Mouse (Mus musculus): ENCODE data around the gene Mrpl37. TPM values are rescaled to one million over a fixed set of nuclear protein-coding genes. Genes with fewer than 3 reads are reported as not detected.

Mrpl37 gene
- polyA plus RNA-seq, 1 experiment from 2014 or later: 93.2 TPM

DNA sequence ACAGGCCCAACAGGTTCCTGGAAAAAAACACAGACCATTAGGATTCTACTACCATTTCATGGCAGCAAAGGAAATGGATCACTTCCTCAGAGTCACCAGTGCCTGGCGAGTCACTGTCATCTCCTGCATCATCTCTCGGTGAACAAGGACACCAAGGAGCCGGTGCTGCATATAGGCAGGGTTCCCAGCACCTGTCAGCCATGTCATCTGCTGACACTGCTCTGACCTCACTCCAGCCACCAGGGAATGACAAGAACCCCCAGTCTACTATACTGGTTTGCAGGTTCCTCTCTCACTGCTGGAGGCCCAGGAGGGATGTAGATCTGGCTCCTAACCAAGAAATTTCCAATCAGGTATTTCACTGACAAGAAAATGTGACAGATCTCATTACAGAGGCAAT is 10.6 kb downstream of the Mrpl37 start:
- Histone ChIP-seq H3K4me2 (ENCODE audit: low read depth, low read length) (no peak overlapping the region), H3K9me3 (ENCODE audit: control insufficient read depth, low read length) (no peaks in the 10 kb centered on the region), H3K27me3 (ENCODE audit: control insufficient read depth, insufficient read depth, low read depth, low read length) (no peaks in the 10 kb centered on the region), H3K27ac (ENCODE audit: low read length) (no peak overlapping the region), H3K36me3 (ENCODE audit: control insufficient read depth, insufficient read depth, low read length) (peaks cover 31% of the 10 kb centered on the region), H3K4me1 (replicated peaks; ENCODE audit: control insufficient read depth, insufficient read depth, low read length) (no peaks in the 10 kb centered on the region), H3K4me3 (ENCODE audit: low read length) (no peak overlapping the region), H3K9ac (ENCODE audit: low read length) (no peak overlapping the region)
- WGBS: 74% methylated on average over 3 of the region's 3 CpGs
- ATAC-seq (ENCODE audit: low read depth): no peak

DNA sequence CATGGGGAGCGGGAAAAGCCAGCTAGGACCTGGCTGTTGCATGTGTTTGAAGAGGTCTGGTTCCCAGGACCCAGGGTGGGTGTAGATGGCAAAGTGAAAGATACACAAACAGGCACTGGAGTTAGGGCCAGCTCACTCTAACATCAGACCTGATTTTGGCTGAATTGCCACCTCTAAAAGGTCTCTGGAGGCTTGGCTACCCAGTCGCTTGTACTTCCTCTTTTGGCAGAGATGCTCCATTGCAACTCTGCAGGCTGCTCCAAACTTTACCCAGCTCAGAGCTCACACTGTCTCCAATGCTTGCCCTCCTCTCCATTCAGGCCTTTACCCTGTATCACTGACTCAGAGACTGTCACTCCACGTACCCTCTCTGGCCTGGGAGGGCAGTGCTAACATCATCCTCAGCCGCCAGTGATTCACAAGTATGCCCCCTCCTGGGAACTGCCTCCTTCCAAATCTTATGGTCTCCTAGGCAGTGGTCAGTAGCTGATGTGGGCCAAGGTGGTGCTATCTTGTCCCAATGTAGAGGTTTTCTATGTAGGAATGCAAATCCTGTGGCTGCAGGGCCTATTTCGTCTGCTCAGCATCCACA is 13.6 kb downstream of the Mrpl37 start:
- H3K27me3 ChIP-seq (ENCODE audit: control insufficient read depth, insufficient read depth, low read depth, low read length): no peaks in the 10 kb centered on the region
- 44% methylated on average over 5 of the region's 5 CpGs for WGBS
- H3K4me1 ChIP-seq (replicated peaks; ENCODE audit: control insufficient read depth, insufficient read depth, low read length): no peaks in the 10 kb centered on the region
- no peak overlapping the region for H3K27ac ChIP-seq (ENCODE audit: low read length)
- no peak overlapping the region for H3K4me2 ChIP-seq (ENCODE audit: low read depth, low read length)
- H3K36me3 ChIP-seq (ENCODE audit: control insufficient read depth, insufficient read depth, low read length): peaks cover 13% of the 10 kb centered on the region
- no peak overlapping the region for H3K9ac ChIP-seq (ENCODE audit: low read length)
- no peaks in the 10 kb centered on the region for H3K9me3 ChIP-seq (ENCODE audit: control insufficient read depth, low read length)
- no peak overlapping the region for H3K4me3 ChIP-seq (ENCODE audit: low read length)
- ATAC-seq (ENCODE audit: low read depth): no peak

DNA sequence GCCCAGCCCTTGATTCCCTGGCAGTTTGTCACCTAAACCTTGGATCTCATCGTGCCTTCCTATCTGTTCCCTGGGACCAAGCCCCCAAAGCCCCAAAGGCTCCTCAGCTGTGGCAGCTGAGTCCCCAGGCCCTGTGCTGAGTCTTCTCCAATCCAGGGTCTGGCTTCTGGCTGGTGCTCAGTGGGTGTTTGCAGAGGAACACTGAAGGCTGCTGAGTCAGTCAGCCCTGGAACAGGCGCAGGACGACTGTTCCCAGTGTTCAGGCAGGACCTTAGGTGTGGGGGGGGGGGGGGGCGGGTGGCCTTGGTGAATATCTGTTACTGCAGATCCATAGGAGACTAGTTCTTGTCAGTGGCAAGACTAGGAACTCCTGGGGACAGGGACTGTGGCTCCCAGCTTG is 14.8 kb downstream of the Mrpl37 start:
- Histone ChIP-seq H3K27ac (ENCODE audit: low read length) (no peak overlapping the region), H3K4me3 (ENCODE audit: low read length) (no peak overlapping the region), H3K4me1 (replicated peaks; ENCODE audit: control insufficient read depth, insufficient read depth, low read length) (no peaks in the 10 kb centered on the region), H3K36me3 (ENCODE audit: control insufficient read depth, insufficient read depth, low read length) (peaks cover 14% of the 10 kb centered on the region), H3K9me3 (ENCODE audit: control insufficient read depth, low read length) (no peaks in the 10 kb centered on the region), H3K9ac (ENCODE audit: low read length) (no peak overlapping the region), H3K27me3 (ENCODE audit: control insufficient read depth, insufficient read depth, low read depth, low read length) (no peaks in the 10 kb centered on the region), H3K4me2 (ENCODE audit: low read depth, low read length) (no peak overlapping the region)
- no peak for ATAC-seq (ENCODE audit: low read depth)
- WGBS: 45% methylated on average over 4 of the region's 4 CpGs

DNA sequence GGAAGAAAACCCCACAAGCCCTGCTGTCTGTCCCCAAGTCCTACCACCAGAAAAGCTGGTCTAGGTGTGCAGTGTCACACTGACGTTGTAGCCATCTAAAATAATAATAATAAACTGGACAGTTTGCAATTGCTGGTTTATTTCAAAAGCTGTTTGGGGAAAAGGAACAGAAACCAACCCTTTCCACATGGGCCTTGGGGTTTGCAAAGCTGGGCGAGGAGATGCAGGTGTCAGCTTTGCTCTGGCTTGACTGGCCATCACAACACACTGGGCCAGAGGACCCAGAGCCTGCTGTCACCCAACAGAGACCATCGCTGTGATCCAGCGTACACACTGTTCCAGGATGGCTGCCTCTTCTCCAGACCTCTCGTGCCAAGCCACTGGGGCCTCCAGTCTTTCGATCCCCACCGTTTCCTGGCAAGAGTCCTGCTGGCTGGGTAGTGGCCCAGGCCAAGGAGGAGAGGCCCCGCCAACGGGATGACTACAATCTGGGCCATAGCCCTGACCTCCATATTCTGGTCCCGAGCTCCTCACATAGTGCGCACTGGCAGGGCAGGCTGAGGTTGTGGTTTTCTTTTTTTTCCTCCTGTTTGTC is 18.0 kb downstream of the Mrpl37 start:
- Histone ChIP-seq H3K4me3 (ENCODE audit: low read length) (no peak overlapping the region), H3K27ac (ENCODE audit: low read length) (no peak overlapping the region), H3K36me3 (ENCODE audit: control insufficient read depth, insufficient read depth, low read length) (peaks cover 10% of the 10 kb centered on the region), H3K4me1 (replicated peaks; ENCODE audit: control insufficient read depth, insufficient read depth, low read length) (no peaks in the 10 kb centered on the region), H3K9me3 (ENCODE audit: control insufficient read depth, low read length) (no peaks in the 10 kb centered on the region), H3K4me2 (ENCODE audit: low read depth, low read length) (no peak overlapping the region), H3K9ac (ENCODE audit: low read length) (no peak overlapping the region), H3K27me3 (ENCODE audit: control insufficient read depth, insufficient read depth, low read depth, low read length) (no peaks in the 10 kb centered on the region)
- 77% methylated on average over 11 of the region's 11 CpGs for WGBS
- ATAC-seq (ENCODE audit: low read depth): no peak

DNA sequence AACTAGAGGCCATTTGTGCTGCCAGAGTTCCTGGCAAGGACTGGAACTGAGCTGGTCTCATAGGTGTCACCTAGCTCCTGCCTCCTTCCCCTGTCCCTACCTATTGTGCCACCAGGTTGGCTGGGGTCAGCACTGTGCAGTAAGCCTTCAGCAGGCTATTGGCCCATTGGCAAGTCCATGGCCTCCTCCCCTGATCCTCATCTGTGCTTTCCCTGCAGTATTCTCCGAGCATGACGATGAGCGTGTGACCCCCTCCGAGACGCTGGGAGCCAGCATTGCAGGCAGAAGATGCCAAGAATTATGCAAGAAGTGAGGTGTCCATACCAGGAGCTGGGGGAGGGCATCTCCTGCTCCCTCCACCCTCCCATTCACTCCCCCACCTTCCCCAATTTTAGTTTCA is 18.9 kb downstream of the Mrpl37 start:
- no peak overlapping the region for H3K27ac ChIP-seq (ENCODE audit: low read length)
- H3K4me2 ChIP-seq (ENCODE audit: low read depth, low read length): no peak overlapping the region
- no peak for ATAC-seq (ENCODE audit: low read depth)
- H3K27me3 ChIP-seq (ENCODE audit: control insufficient read depth, insufficient read depth, low read depth, low read length): no peaks in the 10 kb centered on the region
- WGBS: 75% methylated on average over 5 of the region's 5 CpGs
- H3K9ac ChIP-seq (ENCODE audit: low read length): no peak overlapping the region
- peaks cover 13% of the 10 kb centered on the region for H3K36me3 ChIP-seq (ENCODE audit: control insufficient read depth, insufficient read depth, low read length)
- no peak overlapping the region for H3K4me3 ChIP-seq (ENCODE audit: low read length)
- no peaks in the 10 kb centered on the region for H3K9me3 ChIP-seq (ENCODE audit: control insufficient read depth, low read length)
- no peaks in the 10 kb centered on the region for H3K4me1 ChIP-seq (replicated peaks; ENCODE audit: control insufficient read depth, insufficient read depth, low read length)

DNA sequence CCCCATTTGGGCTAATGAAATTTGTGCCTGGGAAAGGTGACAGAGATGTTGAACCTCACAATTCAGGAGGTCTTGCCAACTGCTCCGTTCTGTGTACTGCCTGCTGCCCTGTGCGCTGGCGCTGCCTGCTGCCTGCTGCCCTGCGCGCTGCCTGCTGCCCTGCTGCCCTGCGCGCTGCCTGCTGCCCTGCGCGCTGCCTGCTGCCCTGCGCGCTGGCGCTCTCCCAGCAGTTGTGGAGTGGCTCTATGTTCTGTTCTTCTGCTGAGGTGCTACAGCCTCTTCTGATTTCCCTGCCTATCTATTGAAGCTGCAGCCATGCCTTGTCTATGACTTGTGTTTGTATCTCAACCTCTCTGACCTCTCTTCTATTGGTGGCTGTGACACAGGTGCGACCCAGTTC is 21.5 kb downstream of the Mrpl37 start:
- WGBS: 96% methylated on average over 13 of the region's 13 CpGs
- no peak for ATAC-seq (ENCODE audit: low read depth)
- Histone ChIP-seq H3K9me3 (ENCODE audit: control insufficient read depth, low read length) (no peaks in the 10 kb centered on the region), H3K36me3 (ENCODE audit: control insufficient read depth, insufficient read depth, low read length) (peaks cover 29% of the 10 kb centered on the region), H3K27me3 (ENCODE audit: control insufficient read depth, insufficient read depth, low read depth, low read length) (no peaks in the 10 kb centered on the region), H3K9ac (ENCODE audit: low read length) (no peak overlapping the region), H3K4me3 (ENCODE audit: low read length) (no peak overlapping the region), H3K27ac (ENCODE audit: low read length) (no peak overlapping the region), H3K4me1 (replicated peaks; ENCODE audit: control insufficient read depth, insufficient read depth, low read length) (no peaks in the 10 kb centered on the region), H3K4me2 (ENCODE audit: low read depth, low read length) (no peak overlapping the region)

DNA sequence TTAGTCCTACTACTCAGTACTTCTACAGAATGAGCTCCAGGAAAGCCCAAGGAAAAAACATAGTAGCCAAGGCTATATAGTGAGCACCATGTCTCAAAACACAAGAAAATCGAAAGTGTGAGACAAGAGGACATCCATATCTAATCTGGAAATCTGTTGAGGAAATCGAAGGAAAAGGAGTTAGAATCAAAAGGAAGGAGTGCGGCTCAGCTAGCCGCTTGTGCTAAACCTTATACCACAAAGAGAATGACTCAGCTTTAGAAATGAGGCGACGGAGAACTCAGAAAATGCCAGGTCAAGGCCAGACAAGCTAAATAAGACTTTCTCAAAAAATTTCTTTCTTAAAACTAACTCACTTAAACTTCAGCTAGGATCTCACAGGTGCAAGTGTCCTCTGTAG is 24.4 kb downstream of the Mrpl37 start:
- Histone ChIP-seq H3K36me3 (ENCODE audit: control insufficient read depth, insufficient read depth, low read length) (peaks cover 34% of the 10 kb centered on the region), H3K27me3 (ENCODE audit: control insufficient read depth, insufficient read depth, low read depth, low read length) (no peaks in the 10 kb centered on the region), H3K4me3 (ENCODE audit: low read length) (no peak overlapping the region), H3K9ac (ENCODE audit: low read length) (no peak overlapping the region), H3K9me3 (ENCODE audit: control insufficient read depth, low read length) (no peaks in the 10 kb centered on the region), H3K27ac (ENCODE audit: low read length) (no peak overlapping the region), H3K4me2 (ENCODE audit: low read depth, low read length) (no peak overlapping the region), H3K4me1 (replicated peaks; ENCODE audit: control insufficient read depth, insufficient read depth, low read length) (no peaks in the 10 kb centered on the region)
- no peak for ATAC-seq (ENCODE audit: low read depth)
- WGBS: 86% methylated on average over 6 of the region's 6 CpGs

DNA sequence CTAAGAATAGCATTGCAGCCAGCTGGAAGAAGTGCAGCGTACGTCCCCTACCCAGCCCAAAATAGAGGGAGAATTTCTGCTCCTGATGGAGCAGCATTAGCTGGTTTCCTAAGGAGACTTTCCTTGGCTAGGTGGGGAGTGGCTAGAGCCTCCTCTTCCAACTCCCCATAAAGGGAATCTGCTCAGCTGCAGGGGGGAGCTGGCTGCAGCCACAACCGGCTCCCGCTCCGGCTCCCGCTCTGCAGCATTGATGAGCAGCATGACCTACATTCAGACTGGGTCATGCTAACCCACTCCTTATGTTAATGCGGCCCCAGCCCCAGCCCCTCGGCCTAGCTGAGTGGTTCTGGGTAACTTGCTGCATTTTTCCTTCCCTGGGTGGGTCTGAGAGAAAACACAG is 27.4 kb downstream of the Mrpl37 start:
- Histone ChIP-seq H3K9me3 (ENCODE audit: control insufficient read depth, low read length) (no peaks in the 10 kb centered on the region), H3K4me1 (replicated peaks; ENCODE audit: control insufficient read depth, insufficient read depth, low read length) (no peaks in the 10 kb centered on the region), H3K36me3 (ENCODE audit: control insufficient read depth, insufficient read depth, low read length) (peaks cover 41% of the 10 kb centered on the region), H3K4me3 (ENCODE audit: low read length) (no peak overlapping the region), H3K27ac (ENCODE audit: low read length) (no peak overlapping the region), H3K4me2 (ENCODE audit: low read depth, low read length) (no peak overlapping the region), H3K9ac (ENCODE audit: low read length) (no peak overlapping the region), H3K27me3 (ENCODE audit: control insufficient read depth, insufficient read depth, low read depth, low read length) (no peaks in the 10 kb centered on the region)
- no peak for ATAC-seq (ENCODE audit: low read depth)
- WGBS: 85% methylated on average over 8 of the region's 8 CpGs

DNA sequence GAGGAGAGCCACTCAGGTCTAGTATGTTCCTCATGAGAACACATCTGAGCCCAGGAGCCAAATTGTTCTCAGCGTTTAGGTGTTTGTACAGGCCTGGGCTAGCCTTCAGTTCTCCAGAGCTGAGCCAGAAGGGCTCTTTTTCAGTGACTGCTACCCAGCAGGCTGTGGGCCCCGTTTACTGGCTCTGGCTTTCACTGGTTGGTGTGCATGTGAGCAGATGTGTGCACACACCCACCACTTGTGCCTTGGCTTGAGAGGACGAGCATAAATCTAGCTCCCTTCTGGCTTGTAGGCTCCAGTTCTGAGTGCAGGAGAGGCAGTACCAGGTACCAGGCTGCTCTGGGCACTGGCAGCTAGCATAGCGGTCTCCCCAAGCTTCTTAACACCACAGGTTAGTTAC is 28.4 kb downstream of the Mrpl37 start:
- Histone ChIP-seq H3K4me3 (ENCODE audit: low read length) (no peak overlapping the region), H3K9ac (ENCODE audit: low read length) (no peak overlapping the region), H3K27me3 (ENCODE audit: control insufficient read depth, insufficient read depth, low read depth, low read length) (no peaks in the 10 kb centered on the region), H3K27ac (ENCODE audit: low read length) (no peak overlapping the region), H3K9me3 (ENCODE audit: control insufficient read depth, low read length) (no peaks in the 10 kb centered on the region), H3K4me1 (replicated peaks; ENCODE audit: control insufficient read depth, insufficient read depth, low read length) (no peaks in the 10 kb centered on the region), H3K4me2 (ENCODE audit: low read depth, low read length) (no peak overlapping the region), H3K36me3 (ENCODE audit: control insufficient read depth, insufficient read depth, low read length) (peaks cover 36% of the 10 kb centered on the region)
- no peak for ATAC-seq (ENCODE audit: low read depth)
- 80% methylated on average over 4 of the region's 4 CpGs for WGBS

DNA sequence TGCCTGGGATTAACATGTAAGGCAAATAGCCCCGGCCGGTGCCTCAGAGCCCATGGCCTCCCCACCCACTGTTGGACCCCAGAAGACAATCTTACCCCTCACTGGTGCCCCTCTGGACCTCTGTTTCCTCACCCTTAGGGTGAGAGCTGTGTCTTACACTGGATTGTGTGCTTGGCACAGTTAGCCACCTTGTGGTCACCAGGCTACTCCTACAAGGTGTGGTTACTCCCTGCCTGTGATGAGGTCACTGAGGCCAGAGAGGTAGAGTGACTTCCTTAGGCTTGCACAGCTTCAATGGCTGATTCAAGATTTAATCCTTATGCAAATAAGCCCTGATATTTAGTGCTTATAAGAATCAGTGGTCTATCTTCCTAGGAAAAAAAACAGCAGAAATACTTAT is 29.7 kb downstream of the Mrpl37 start:
- 98% methylated on average over 2 of the region's 2 CpGs for WGBS
- ATAC-seq (ENCODE audit: low read depth): no peak; the same call in 1 of the 2 replicates

More for the DNA sequence above, 29.7 kb downstream of the Mrpl37 start:
- no peaks in the 10 kb centered on the region for H3K4me1 ChIP-seq (replicated peaks; ENCODE audit: control insufficient read depth, insufficient read depth, low read length)
- H3K36me3 ChIP-seq (ENCODE audit: control insufficient read depth, insufficient read depth, low read length): peaks cover 39% of the 10 kb centered on the region
- H3K27me3 ChIP-seq (ENCODE audit: control insufficient read depth, insufficient read depth, low read depth, low read length): no peaks in the 10 kb centered on the region
- H3K4me3 ChIP-seq (ENCODE audit: low read length): no peak overlapping the region
- no peak overlapping the region for H3K9ac ChIP-seq (ENCODE audit: low read length)
- H3K4me2 ChIP-seq (ENCODE audit: low read depth, low read length): no peak overlapping the region
- no peaks in the 10 kb centered on the region for H3K9me3 ChIP-seq (ENCODE audit: control insufficient read depth, low read length)
- H3K27ac ChIP-seq (ENCODE audit: low read length): no peak overlapping the region

All from lung, embryonic 16.5 days (tissue).